Mouse (Mus musculus): ENCODE results near the gene Trpm4.
"Not testable (repeated sequence)": the region's sequence is repeated elsewhere in the genome, so short reads cannot be mapped to it uniquely, and the experiment has no call there.

Gene Trpm4

DNA sequence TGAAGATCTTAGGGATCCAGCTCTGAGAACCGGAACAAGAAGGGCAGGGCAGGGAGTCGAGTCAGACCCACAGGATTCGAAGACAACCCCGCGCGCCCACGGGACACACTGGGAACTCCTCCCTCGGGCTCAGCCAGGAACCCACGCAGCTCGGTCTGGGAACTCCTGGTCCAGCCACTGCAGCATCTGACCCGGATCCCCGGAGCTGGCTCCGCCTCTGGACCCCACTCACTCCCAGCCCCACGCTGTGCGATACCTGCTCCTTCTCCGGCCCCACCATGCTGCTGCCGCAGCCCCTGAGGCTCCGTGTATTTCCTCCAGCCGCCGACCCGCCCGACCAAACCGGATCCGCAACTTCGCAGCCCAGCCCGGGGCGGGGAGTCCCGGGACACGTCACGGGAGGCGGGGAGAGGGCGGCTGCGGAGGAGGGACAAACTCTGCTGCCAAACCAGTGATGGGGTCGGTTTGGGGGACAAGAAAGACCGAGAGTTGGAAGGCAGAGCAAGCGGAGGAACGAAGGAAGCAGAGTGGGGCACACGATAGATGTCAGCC is at the start of gene Trpm4:
TSS of gene Trpm4 (minus strand) at position 350 of the 552 bp plus-strand sequence.
- in situ Hi-C loops (cut with MboI, MseI) = no loop called here

DNA sequence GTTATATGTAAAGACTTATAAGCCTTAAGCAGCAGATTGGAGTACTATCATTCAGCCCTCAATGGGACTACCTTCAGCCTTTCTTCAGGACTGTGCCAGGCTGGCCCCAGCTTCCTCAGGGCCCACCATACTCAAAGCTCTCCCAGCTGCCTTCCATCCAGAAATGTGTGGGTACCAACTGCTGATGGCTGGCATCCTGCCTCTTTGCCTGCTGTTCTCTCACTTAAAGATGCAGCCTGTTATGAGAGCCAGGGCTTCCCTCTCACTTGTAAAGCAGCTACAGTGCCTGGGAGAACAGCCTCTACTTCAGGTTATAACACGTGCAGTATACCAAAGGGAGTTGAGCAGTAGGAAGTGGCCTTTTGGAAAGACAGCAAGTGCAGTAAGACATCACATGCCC is 42.5 kb upstream of the Trpm4 start:
- in situ Hi-C loops (cut with MboI, MseI) = no loop called here

- in situ Hi-C loops (cut with MboI, MseI) = no loop called here
Measured at GRCm38 (mm10) chr7:45374620-45375019, 41.0 kb upstream of the Trpm4 start.

- in situ Hi-C loops (cut with MboI, MseI) = no loop called here
Measured at GRCm38 (mm10) chr7:45372371-45372770, 38.8 kb upstream of the Trpm4 start.

- in situ Hi-C loops (cut with MboI, MseI) = no loop called here
Measured at GRCm38 (mm10) chr7:45370475-45371311, 37.1 kb upstream of the Trpm4 start, which contains the start of gene Lin7b. Gene Lin7b, minus strand, starts transcription at chr7:45370583.

GRCm38 (mm10) chr7:45369836-45370474 is 36.4 kb upstream of the Trpm4 start:
- in situ Hi-C loops (cut with MboI, MseI) = loop anchor here (5.0 to 10.0 kb wide), 2 partner anchors 422 to 1065 kb away; partner anchors contain the start of gene Clec11a

DNA sequence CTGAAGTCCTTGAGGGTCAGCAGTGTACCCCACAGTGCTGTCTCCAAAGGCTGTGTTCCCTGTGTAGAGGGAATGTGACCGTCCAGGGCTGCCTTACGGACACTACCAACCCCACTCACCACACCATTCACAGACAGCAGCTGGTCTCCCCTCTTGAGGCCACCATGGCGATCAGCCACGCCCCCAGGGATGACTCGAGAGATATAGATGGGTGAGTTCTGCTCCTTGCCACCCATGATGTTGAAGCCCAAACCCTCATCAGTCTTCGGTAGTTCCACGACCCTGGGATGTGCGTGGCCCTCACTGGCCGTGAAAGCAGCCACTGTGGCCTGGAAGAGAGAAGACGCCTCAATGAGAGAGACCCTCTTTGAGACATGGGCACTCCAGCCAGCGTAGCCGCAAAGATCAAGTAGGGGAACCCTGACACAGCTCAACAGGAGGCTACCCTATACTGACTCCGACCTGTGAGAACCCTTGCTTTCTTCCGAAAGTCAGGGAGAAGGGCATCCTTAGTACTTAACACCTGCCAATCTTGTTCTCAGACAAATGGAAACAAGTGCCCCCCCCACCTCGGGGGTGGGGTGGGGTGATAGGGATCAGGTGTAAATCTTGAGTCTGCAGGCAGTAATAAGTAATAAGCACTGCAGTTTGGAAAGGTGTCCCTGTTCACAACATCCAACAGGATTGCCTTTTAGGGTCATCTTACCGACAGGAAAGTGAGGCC is 35.6 kb upstream of the Trpm4 start:
- in situ Hi-C loops (cut with MboI, MseI) = loop anchor here (5.0 to 10.0 kb wide), 2 partner anchors 423 to 1064 kb away; partner anchors contain the start of gene Clec11a

DNA sequence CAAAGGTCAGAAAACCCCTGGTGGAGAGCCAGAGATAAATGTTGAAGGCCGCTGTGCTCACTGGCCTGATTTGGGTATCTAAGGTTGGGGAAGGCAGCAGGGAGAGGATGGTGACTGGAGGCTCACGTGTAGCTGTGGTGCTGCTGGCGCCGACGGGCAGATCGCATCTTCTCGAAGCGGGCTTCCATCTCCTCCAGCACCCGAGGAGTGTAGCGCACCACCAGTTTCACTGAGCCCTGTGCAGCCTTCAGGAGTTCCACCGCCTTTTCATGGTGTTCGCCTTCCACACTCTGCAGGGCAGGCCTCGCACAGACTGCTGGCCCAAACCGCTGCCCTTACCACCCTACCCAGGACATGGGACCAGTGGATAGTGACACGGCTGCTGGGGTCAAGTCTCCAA is 34.6 kb upstream of the Trpm4 start:
- in situ Hi-C loops (cut with MboI, MseI) = loop anchor here (5.0 to 10.0 kb wide), 2 partner anchors 424 to 1063 kb away; partner anchors contain the start of gene Clec11a

DNA sequence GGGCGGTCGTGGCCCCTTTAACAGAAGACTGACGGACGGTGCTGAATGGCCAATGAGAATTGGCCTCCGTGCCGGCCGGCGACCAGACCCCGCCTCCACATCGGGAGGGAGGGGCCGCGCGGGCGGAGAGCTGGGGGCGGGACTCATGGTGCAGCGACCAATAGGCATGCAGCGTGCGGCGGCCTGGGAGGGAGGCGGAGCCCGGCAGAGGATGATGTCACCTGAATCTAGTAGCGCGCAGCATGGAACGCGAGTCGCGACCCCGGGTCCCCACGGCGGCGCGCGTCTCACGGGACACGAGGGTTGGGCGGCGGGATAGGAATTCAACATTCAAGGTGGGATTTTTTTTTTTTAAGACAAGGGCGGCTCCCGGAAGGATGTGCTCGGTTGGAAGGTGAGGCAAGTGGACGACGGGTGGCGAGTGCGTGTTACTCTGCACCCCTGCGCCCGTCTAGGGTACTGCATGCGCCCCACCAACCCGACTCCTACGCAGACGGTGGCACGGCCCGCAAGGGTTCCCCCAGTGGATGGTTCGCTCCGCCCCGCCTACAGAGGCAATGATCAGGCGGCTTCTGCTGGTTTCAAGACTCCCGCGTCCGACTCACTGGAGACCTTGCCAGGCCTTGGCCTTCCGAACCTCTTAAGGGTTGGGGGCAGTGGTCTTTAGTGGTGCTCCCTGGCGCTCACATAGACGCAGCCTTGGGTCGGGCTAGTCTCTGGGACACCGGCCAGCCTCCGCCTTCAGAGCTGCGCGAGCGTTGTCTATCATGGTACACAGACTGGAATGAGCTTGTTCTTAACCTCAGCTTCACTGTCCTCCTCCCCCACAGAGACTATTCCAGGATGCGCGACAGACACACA is 33.7 kb upstream of the Trpm4 start:
- in situ Hi-C loops (cut with MboI, MseI) = loop anchor here (5.0 to 10.0 kb wide), 2 partner anchors 425 to 1062 kb away; partner anchors contain the start of gene Clec11a

DNA sequence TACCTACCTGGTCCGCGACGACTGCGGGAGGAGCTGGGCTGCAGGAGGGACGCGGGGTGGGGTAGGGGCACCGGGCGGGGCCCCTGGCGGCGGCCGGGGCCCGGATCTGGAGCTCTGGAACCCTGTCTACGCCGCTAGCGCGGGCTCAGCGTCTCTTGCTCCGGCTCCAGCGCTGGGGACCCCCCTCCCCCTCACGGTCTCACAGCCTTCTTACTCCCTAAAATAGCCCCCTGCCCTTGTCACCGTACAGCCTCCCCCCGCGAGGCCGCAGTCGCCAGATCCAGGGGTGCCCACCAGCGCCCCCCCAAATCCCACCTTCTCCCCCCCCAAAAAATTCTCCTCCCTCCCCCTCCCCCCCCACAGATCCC is 33.1 kb upstream of the Trpm4 start, which contains the start of gene Ppfia3:
TSS of gene Ppfia3 (minus strand) at position 368 of the 368 bp plus-strand sequence.
- in situ Hi-C loops (cut with MboI, MseI) = loop anchor here (5.0 to 10.0 kb wide), 2 partner anchors 426 to 1062 kb away; partner anchors contain the start of gene Clec11a

DNA sequence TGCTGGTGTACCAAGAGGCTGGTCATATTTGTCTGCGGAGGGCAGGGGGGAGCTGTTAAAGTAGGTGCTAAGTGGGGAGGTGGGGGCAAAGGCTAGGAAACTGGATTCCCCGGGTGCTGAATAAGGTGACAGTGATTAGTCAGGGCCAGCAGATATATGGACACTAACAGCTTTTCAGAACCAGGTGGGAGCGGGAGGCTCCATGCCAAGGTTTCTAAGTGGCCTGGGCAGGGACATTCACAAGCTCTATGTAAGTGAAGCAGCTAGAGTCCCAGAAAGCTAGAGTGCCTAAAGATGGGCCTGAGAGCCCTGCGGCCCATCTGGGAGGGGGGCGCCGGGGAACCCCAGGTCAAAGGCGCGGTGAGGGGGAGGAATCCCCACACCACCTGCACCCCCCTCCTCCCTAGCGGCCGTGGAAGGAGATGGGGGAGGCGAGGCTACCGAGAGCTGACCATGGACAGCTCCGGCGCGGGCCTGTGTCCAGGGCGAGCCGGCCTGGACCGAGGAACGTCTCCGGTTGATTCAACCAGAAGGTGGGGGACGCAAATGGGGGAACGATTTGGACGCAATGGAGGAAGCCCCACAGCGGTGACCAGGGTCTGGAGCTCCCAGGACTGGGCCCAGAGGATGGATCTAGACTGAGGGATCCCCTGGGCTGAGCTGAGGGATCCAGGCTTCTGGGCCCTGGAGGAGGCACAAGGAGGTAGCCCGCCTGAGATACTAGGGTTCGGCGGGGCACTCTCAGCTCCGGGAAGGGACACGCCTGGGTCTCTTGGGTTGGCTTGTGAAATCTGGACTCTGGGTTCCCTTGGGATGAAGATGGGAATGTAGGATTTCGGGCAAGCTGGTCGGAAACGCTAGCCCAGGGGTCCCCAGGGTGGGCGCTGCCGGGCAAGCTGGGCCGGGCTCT is 32.4 kb upstream of the Trpm4 start:
- in situ Hi-C loops (cut with MboI, MseI) = loop anchor here (5.0 to 10.0 kb wide), 2 partner anchors 426 to 1061 kb away; partner anchors contain the start of gene Clec11a

DNA sequence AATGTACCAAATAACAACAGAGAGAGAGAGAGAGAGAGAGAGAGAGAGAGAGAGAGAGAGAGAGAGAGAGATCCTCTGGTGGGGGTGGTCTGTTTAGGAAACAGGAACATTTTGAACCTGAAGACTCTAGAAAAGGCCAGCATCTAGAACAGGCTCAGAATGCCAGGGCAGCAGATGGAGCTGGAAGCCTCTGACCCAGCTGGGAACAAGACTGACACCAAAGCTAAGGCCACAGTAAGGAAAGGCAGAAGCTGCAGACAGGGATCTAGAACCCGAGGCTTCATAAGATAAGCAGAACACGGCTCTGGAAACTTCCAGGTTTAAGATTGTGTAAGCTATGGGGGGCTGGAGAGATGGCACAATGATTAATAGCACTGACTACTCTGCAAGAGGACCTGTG is 30.4 kb upstream of the Trpm4 start:
- in situ Hi-C loops (cut with MboI, MseI) = loop anchor here (10.0 kb wide), 1 partner anchor 1059 kb away; the partner anchor contains the start of gene Clec11a

DNA sequence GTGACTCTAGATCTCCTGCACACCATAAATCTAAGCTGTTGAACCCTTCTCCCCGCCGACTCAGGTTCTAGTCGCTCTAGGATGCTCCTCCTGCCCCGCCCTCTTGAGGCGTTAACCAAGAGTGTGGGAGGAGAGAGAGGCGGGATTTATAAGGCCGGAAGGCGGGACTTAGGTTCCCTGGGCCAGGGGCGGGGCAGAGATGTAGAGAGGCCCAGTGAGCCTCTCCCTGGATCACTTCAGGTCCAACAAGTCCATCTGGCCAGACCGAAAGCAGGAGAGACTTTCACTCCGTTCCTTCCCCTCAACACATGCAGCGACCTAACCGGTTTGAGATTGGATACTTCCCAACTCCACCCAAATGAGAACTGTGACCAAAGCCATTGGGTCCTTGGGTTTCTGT is 29.2 kb upstream of the Trpm4 start:
- in situ Hi-C loops (cut with MboI, MseI) = loop anchor here (10.0 kb wide), 1 partner anchor 1058 kb away; the partner anchor contains the start of gene Clec11a

DNA sequence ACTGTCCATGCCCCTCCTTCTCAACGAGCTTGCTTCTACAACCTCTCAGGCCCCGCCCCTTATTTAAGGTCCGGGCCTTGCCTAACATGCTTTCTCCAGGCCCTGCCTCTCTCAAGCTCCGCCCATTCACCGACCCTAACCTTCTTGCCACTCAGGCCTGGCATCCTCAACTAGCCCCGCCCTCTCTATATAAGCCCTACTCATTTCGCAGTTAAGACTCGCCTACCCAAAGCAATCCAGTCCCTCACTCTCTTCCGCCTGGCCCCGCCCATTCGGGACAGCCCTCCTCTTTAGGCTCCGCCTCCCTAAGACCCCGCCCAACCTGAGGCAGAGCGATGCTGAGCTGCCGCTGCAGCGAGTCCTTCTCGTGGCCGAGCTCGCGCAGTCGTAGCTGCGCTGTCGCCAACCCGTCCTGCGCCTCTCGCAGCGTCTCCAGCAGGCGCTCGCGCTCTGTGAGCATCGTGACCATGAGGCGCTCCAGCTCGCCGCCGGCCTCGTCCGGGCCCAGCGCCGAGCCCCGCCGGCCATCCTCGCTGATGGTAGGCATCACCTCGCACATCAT is 27.7 kb upstream of the Trpm4 start:
- in situ Hi-C loops (cut with MboI, MseI) = loop anchor here (10.0 kb wide), 1 partner anchor 1057 kb away; the partner anchor contains the start of gene Clec11a

DNA sequence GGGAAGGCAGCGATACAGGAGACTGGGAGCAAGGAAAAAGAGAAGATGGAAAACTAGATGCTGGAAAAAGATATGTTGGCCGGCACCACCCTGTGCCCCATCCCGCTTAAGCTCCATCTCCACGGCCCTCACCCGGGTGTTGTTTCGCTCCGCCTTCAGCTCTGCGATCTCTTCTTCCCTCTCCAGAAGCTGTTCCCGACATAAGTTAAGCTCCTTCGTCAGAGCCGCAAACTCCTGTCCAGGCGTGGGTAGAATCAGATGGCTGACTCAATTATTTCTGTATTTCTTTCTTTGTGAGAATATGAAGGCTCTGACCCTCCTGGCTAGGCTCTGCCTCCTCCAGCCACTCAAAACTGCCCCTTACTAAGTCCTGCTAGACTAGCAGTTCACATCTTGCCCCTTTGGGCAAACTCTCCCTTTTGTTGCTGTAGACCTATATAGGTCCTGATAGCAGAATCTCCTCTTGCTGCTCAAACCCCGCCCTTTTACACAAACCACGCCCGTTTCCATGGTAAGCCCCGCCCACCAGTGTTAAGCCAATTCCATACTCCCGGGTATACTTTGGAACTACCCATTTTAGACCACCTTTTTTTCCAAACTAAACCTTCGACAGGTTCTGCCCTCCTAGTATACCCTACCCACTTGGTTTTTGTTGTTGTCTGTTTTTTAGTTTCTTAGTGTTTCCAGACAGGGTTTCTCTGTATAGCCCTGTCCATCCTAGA is 27.0 kb upstream of the Trpm4 start:
- in situ Hi-C loops (cut with MboI, MseI) = loop anchor here (10.0 kb wide), 1 partner anchor 1056 kb away; the partner anchor contains the start of gene Clec11a

GRCm38 (mm10) chr7:45359081-45359480 is 25.5 kb upstream of the Trpm4 start:
- in situ Hi-C loops (cut with MboI, MseI) = not testable (repeated sequence)

- in situ Hi-C loops (cut with MboI, MseI) = no loop called here
Measured at GRCm38 (mm10) chr7:45356087-45356486, 22.5 kb upstream of the Trpm4 start.

All from T-helper 1 cell (primary cell).